Mouse (Mus musculus) heart, adult 2 months (tissue): Measurements from ENCODE around the gene Rbak.

ENCODE experiments used
- CTCF ChIP-seq: fragments of 200-600 bp; IDR thresholded peaks from 2 replicates; pipeline ENCODE4 v1.8.1; 2022; ENCODE audit warnings: antibody characterized with exemption, mild to moderate bottlenecking, moderate library complexity
- POLR2A ChIP-seq: fragments of 200-500 bp; IDR thresholded peaks from 2 replicates; pipeline ENCODE4 v1.6.1; 2011; ENCODE audit warnings: mild to moderate bottlenecking, low read depth, low read length, control low read depth; ENCODE audit not compliant: insufficient read depth

DNA sequence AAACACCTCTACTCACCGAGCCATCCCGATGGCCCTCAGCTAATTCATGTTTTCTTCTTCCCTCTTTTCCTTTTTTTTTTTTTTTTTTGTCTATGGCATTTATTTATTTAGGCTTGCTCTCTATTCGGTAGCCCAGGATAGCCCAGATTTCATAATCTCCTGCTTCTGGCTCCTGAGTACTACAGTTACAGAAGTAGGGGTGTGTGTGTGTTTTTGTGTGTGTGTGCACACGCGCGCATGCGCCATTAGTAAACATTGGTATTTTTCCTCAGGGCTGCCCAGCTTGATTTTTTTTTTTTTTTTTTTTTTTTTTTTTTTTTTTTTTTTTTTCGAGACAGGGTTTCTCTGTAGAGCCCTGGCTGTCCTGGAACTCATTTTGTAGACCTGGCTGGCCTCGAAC is 54.5 kb downstream of the Rbak start:
- no peak for TF ChIP-seq CTCF
- TF ChIP-seq POLR2A = no peak
